Mouse (Mus musculus): ENCODE data around the gene Srr.

- no peak for TF ChIP-seq TAL1 (IDR thresholded peaks at IDR 0.05; ENCODE audit: low read length)
- TF ChIP-seq GATA1 (IDR thresholded peaks at IDR 0.05; ENCODE audit: low read depth, low read length) = no peak
- TF ChIP-seq SIN3A (IDR thresholded peaks at IDR 0.05; ENCODE audit: low read length) = no peak
- TF ChIP-seq CTCF (IDR thresholded peaks at IDR 0.05 in 2 of 3, conservative IDR thresholded peaks at IDR 0.05 in 1 of 3; ENCODE audit: control insufficient read depth in 1 of 3, insufficient read depth in 1 of 3, low read depth in 2 of 3, low read length in 3 of 3, poor library complexity in 1 of 3, severe bottlenecking in 1 of 3) = no peak
- TF ChIP-seq USF1 (IDR thresholded peaks at IDR 0.05; ENCODE audit: low read depth, low read length) = no peak
- no peak for TF ChIP-seq POLR2A (IDR thresholded peaks at IDR 0.05; ENCODE audit: control insufficient read depth in 1 of 2, insufficient read depth in 1 of 2, low read depth in 1 of 2, low read length in 2 of 2, poor library complexity in 1 of 2)
- TF ChIP-seq MAX (IDR thresholded peaks at IDR 0.05; ENCODE audit: low read length) = no peak
- TF ChIP-seq KAT2A (conservative IDR thresholded peaks at IDR 0.05; ENCODE audit: low read depth, low read length) = no peak
Measured at GRCm38 (mm10) chr11:74865252-74865651, 60.5 kb downstream of the Srr start.
